Mouse (Mus musculus) cerebral cortex, adult 2 months (tissue): ENCODE results near the gene Gm28043.

ENCODE experiments used
- WGBS: fragments of 180-500 bp; shearing (Covaris S2); methylation state at CpG from one replicate; pipeline ENCODE4 v1.1.7; 2018; 5-methylcytosine and 5-hydroxymethylcytosine counted together

The Gm28043 gene

GRCm38 (mm10) chr17:29623488-29623887 lies 8.8 kb downstream of the Gm28043 start:
- 66% methylated on average over 8 of the region's 8 CpGs for WGBS

DNA sequence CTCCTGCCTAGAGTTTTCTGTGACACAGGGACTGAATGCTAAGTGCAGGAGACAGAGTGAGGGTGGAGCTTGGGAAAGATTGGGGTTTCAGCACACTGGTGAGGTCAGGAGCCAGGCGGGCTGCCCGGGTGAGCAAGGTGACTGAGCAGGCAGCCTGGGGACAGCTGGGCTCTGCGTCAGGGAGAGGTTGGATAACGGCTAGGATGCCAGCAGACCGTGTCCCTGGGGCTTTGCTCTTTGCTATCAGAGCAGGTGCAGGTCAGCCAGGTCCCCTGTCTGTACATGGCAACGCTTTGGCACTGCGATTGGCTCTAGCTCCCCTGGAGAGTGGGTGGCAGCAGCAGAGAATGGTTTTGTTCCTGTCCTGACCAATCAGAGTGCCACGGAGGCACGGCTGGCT lies 12.6 kb downstream of the Gm28043 start:
- WGBS, result 88% methylated on average over 9 of the region's 9 CpGs

DNA sequence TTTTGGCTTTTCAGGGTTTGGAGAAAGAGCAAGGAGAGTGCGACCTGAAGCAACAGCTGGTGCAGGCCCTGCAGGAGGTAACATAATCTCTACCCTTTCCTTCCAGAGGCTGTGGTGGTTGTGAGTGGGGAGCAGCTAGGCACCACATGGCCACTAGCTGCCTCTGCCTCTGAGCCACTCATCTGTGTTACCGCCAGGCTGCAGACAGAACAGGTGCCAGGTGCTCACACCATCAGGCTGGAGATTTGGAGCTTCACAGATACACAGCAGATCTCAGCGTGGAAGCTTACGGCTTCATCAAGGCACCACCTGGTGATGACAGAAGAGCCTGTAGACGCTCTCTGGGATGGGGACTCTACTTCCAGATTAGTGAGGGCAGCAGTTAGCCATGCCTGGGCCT lies 14.3 kb downstream of the Gm28043 start:
- 75% methylated on average over 5 of the region's 5 CpGs for WGBS

- 93% methylated on average over 5 of the region's 5 CpGs for WGBS
These were observed 14.9 kb downstream of the Gm28043 start for GRCm38 (mm10) chr17:29629620-29630019.

GRCm38 (mm10) chr17:29632312-29632711 lies 17.6 kb downstream of the Gm28043 start:
- WGBS, result 93% methylated on average over 11 of the region's 11 CpGs

- 66% methylated on average over 8 of the region's 8 CpGs for WGBS
These were observed 20.8 kb downstream of the Gm28043 start for GRCm38 (mm10) chr17:29635492-29635891.

DNA sequence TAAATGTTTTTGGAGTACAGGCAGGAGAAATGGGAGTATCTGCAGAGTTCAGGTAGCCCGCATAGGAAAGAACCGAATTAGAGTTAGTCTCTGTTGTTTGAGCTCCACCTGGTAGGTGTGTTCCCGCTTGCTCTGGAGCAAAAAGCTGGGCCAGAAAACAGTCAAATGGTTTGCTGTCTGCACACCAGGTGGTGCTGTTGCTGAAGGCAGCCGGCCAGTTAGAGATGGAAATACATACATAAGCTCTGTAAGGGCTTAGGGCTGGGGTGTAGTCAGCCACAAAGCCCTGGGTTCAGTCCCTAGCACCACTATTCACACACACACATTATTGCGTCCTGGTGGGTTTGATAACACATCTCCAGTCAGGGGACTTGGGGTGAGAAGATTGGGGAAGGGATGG lies 21.4 kb downstream of the Gm28043 start:
- WGBS, result 58% methylated on average over 5 of the region's 5 CpGs

- WGBS, result 82% methylated on average over 4 of the region's 4 CpGs
These were observed 22.7 kb downstream of the Gm28043 start for GRCm38 (mm10) chr17:29637377-29637776.

- 72% methylated on average over 8 of the region's 8 CpGs for WGBS
These were observed 23.2 kb downstream of the Gm28043 start for GRCm38 (mm10) chr17:29637895-29638294.

DNA sequence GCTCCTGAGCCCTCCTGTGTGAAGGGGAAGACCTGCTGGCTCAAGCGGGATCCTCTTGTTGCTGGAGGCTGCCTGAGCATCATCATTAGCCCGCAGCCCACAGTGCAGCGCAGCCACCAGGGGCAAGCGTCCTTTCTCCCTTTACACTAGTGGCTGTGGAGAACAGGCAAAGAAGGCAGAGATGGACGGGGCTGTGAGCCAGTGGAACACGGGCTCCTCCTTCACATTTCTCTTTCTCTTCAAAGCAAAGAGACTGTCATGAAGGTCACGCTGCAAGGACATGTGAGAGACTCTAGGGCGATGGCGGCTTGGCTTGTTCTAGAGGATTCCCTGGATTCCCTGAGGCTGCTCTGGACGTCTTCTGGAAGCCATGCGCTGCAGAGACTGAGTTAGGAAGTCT lies 26.3 kb downstream of the Gm28043 start:
- WGBS, result 92% methylated on average over 11 of the region's 11 CpGs

DNA sequence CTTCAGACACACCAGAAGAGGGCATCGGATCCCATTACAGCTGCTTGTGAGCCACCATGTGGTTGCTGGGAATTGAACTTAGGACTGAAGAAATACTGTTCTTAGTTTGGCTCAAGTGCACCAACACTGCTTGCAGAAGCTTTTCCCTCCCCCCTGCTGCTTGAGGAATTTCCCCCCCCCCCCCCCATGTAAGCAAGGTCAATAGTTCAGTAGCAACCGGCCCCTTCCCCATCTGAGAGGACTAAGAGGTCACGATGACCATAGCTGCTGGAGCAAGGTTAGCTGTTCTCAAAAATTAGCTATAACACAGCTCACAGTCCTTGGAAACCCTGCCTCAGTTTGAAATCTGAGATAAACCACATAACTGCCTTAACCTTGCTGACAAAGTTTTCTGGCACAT lies 27.5 kb downstream of the Gm28043 start:
- 78% methylated on average over 3 of the region's 3 CpGs for WGBS

- 94% methylated on average over 2 of the region's 2 CpGs for WGBS
These were observed 43.6 kb downstream of the Gm28043 start for GRCm38 (mm10) chr17:29658249-29658648.

DNA sequence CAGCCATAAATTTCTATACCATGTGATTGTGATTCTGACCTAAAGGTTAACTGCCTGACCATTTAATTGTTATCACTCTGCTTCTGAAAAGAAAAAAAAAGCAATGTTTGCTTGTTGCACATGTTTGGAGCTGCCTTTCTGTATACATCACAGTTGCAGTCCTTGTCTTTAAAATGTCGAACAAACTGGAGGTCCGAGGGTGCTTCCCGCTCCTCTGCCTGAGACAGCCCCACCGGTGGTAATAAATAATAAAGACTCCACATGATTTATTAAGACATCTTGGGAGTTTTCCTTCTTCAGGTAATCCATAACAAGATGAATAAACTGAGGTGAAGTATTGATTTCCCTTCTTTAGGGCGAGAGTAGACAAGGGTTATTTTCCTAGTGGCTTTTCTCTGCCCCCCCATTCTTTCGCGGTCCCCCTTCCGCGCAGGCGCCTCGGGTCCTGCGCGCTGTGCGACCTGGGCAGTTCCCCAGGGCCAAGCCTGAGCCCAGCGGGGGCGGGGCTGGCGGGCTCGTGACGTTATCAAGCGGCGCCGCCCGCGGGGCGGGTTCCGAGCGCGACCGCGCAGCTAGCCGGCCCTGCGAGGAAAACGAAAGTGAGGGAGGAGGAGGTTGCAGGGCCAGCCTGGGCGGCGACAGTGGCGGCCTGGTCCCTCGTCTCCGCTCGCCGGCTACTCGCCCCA lies 45.5 kb downstream of the Gm28043 start, which contains the start of gene Cmtr1:
Cmtr1 (plus strand) TSS at position 520 of the 686 bp plus-strand sequence.
- WGBS, result under 1% methylated on average over 41 of the region's 41 CpGs

GRCm38 (mm10) chr17:29660762-29661391 lies 46.2 kb downstream of the Gm28043 start:
- under 1% methylated on average over 30 of the region's 41 CpGs for WGBS

DNA sequence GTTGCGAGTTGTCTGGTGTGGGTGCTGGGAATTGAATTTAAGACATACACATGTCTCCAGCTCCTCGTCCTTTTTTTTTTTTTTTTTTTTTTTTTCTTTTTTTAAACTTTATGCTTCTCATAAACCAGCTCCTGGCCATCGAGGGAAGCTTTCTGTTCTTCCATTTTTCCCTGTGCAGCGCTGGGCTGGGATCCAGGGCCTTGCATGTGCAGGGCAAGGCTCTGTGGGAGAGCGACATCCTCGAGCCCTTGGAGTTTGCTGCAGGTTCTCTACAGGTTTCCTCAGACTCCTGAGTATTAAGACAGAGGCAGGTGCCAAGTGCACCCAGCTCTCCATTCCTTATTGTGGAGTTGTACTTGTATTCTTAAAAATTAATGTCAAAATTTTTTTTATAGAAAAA lies 47.5 kb downstream of the Gm28043 start:
- WGBS, result 77% methylated on average over 6 of the region's 6 CpGs

- 54% methylated on average over 10 of the region's 10 CpGs for WGBS
These were observed 53.6 kb downstream of the Gm28043 start for GRCm38 (mm10) chr17:29668051-29668986.

DNA sequence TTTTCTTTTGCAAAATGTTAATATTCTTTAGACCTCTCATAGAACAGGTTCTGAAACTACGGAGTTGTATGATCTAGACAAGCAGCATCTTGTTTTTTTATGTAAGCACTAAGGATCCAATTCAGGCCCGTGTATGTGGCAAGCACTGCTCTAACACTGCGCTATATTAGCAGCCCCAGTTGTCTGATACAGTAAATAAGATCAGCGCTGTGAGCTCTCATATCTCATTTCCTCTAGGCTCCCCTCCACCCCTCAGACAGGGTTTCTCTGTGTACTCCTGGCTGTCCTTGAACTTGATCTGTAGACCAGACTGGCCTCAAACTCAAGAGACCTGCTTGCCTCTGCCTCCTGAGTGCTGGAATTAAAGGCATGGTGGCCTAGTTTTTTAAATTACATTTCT lies 54.4 kb downstream of the Gm28043 start:
- WGBS, result 69% methylated on average over 4 of the region's 4 CpGs

GRCm38 (mm10) chr17:29671021-29671420 lies 56.3 kb downstream of the Gm28043 start:
- 41% methylated on average over 2 of the region's 2 CpGs for WGBS

GRCm38 (mm10) chr17:29673325-29673724 lies 58.6 kb downstream of the Gm28043 start:
- WGBS, result 91% methylated on average over 4 of the region's 4 CpGs

DNA sequence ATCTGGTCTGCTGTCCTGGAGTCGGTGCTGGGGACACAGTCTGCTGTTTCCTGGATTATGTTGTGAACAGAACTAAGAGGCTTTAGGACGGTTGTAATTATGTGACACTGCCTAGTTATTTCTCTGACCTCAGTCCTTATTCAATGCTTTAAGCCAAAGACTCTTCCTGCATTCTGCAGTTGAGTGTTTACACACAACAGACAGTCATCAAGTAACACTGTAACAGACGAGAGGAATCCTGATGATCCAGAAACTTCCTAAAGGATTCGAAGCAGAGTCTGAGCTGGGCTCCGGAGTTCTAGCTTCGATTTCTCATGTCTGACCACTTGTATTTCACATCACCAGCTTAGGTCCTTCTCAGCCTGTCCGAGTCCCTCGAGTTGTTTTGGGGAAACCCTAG lies 63.9 kb downstream of the Gm28043 start:
- WGBS, result 87% methylated on average over 8 of the region's 8 CpGs

GRCm38 (mm10) chr17:29679038-29679767 lies 64.5 kb downstream of the Gm28043 start:
- WGBS, result 85% methylated on average over 6 of the region's 6 CpGs

DNA sequence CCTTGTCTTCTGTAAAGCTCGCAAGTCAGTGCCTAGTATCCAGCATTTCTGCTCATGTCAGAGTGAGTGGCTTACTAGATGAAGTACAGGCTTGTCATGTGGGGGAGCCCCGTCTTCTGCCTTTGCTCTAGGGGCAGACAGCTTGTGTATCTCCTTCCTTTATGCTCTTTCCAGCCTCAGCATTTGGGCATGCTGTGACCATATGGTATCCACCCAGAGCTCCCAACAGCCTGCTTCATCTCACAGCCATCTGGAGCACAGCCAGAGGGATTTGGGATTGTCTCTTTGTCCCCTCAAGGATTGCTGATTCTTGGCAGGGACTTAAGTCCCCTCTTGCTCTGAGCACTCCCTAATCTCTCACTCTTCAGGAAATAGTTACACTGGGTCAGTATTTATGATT lies 65.5 kb downstream of the Gm28043 start:
- WGBS, result 54% methylated on average over 2 of the region's 2 CpGs
